Mouse (Mus musculus) CH12.LX (cell line): ENCODE data around the gene Hagh. TPM values are rescaled to one million over a fixed set of nuclear protein-coding genes. Genes with fewer than 3 reads are reported as not detected.

Experiments
- DNase-seq: peaks from one replicate; pipeline ENCODE4 v3.0.0-alpha.2; 2013; ENCODE audit errors: extremely low read depth
- H3K27ac ChIP-seq: 2 replicates; pipeline ENCODE4 v1.5.1; 2012; ENCODE audit warnings: low read depth, mild to moderate bottlenecking, control low read depth, moderate library complexity; ENCODE audit not compliant: insufficient read depth
- H3K27me3 ChIP-seq: replicated peaks from 2 replicates; pipeline ENCODE3; 2012; ENCODE audit warnings: inconsistent platforms
- H3K36me3 ChIP-seq, 2 experiments: replicated peaks in 1 of 2; 2 replicates each; pipeline versions ENCODE3 to v1.6.1; 2012; ENCODE audit warnings: inconsistent platforms in 1 of 2, low read length in 1 of 2, mild to moderate bottlenecking in 1 of 2, mixed read lengths in 1 of 2, moderate library complexity in 1 of 2; ENCODE audit not compliant: control insufficient read depth in 1 of 2, insufficient read depth in 1 of 2
- H3K4me1 ChIP-seq, 2 experiments: 2 replicates each; pipeline ENCODE4 v1.6.1; 2012; ENCODE audit warnings: inconsistent platforms in 1 of 2, moderate library complexity in 1 of 2; ENCODE audit not compliant: insufficient read depth in 2 of 2, control insufficient read depth in 1 of 2
- H3K4me2 ChIP-seq: 2 replicates; pipeline ENCODE4 v1.6.1; 2012; ENCODE audit warnings: low read depth, mild to moderate bottlenecking, control low read depth; ENCODE audit not compliant: poor library complexity, insufficient read depth, severe bottlenecking
- H3K4me3 ChIP-seq, 3 experiments: fragments of 150-350 bp in 1 of 3; sonication (generic) in 1 of 3; replicated peaks in 1 of 3; 2 replicates each; pipeline versions ENCODE3 to v1.5.1; 2011 to 2012; ENCODE audit warnings: low read depth in 2 of 3, low read length in 2 of 3, mild to moderate bottlenecking in 2 of 3, moderate library complexity in 2 of 3, control low read depth in 1 of 3, improper control_type of control experiment in 1 of 3, inconsistent platforms in 1 of 3, mixed read lengths in 1 of 3; ENCODE audit not compliant: poor library complexity in 1 of 3
- H3K79me2 ChIP-seq: replicated peaks from 2 replicates; pipeline ENCODE4 v1.6.1; 2012; ENCODE audit warnings: mild to moderate bottlenecking, moderate library complexity; ENCODE audit not compliant: control insufficient read depth, poor library complexity, insufficient read depth, severe bottlenecking; ENCODE audit errors: extremely low read depth
- H3K9ac ChIP-seq: 2 replicates; pipeline ENCODE4 v1.6.1; 2012; ENCODE audit warnings: low read depth, mild to moderate bottlenecking, control low read depth, moderate library complexity; ENCODE audit not compliant: insufficient read depth
- H3K9me3 ChIP-seq: replicated peaks from 2 replicates; pipeline ENCODE3; 2012; ENCODE audit warnings: low read length, inconsistent platforms, mixed read lengths
- CHD2 ChIP-seq: IDR thresholded peaks from 2 replicates; pipeline ENCODE4 v1.6.1; 2011; ENCODE audit warnings: low read length, improper control_type of control experiment
- CTCF ChIP-seq, 2 experiments: IDR thresholded peaks in 1 of 2; conservative IDR thresholded peaks in 1 of 2; 2 replicates each; pipeline ENCODE4 v1.5.1; 2011 to 2012; ENCODE audit warnings: low read depth in 2 of 2, low read length in 2 of 2, improper control_type of control experiment in 1 of 2, inconsistent platforms in 1 of 2, mild to moderate bottlenecking in 1 of 2, moderate library complexity in 1 of 2
- ELF1 ChIP-seq: IDR thresholded peaks from 2 replicates; pipeline ENCODE4 v1.6.1; 2014; ENCODE audit warnings: low read depth, mild to moderate bottlenecking, inconsistent platforms, low read length, improper control_type of control experiment
- EP300 ChIP-seq: IDR thresholded peaks from 2 replicates; pipeline ENCODE4 v1.6.1; 2011; ENCODE audit warnings: low read length, improper control_type of control experiment
- ETS1 ChIP-seq: conservative IDR thresholded peaks from 2 replicates; pipeline ENCODE4 v1.6.1; 2012; ENCODE audit warnings: low read depth, mild to moderate bottlenecking, inconsistent platforms, low read length, improper control_type of control experiment, moderate library complexity
- HCFC1 ChIP-seq: IDR thresholded peaks from 2 replicates; pipeline ENCODE4 v1.6.1; 2012; ENCODE audit warnings: low read depth, mild to moderate bottlenecking, inconsistent platforms, low read length, improper control_type of control experiment
- JUN ChIP-seq: IDR thresholded peaks from 2 replicates; pipeline ENCODE4 v1.6.1; 2011; ENCODE audit warnings: low read depth, mild to moderate bottlenecking, low read length, improper control_type of control experiment, moderate library complexity; ENCODE audit not compliant: insufficient read depth
- KAT2A ChIP-seq: IDR thresholded peaks from 2 replicates; pipeline ENCODE4 v1.6.1; 2012; ENCODE audit warnings: low read length, improper control_type of control experiment, inconsistent platforms; ENCODE audit not compliant: insufficient replicate concordance
- MAFK ChIP-seq: IDR thresholded peaks from 2 replicates; pipeline ENCODE4 v1.6.1; 2011; ENCODE audit warnings: low read length, improper control_type of control experiment; ENCODE audit not compliant: insufficient replicate concordance
- MAZ ChIP-seq: IDR thresholded peaks from 2 replicates; pipeline ENCODE4 v1.6.1; 2012; ENCODE audit warnings: low read depth, mild to moderate bottlenecking, inconsistent platforms, low read length, improper control_type of control experiment, moderate library complexity
- MEF2A ChIP-seq: IDR thresholded peaks from 2 replicates; pipeline ENCODE4 v1.6.1; 2014; ENCODE audit warnings: low read depth, mild to moderate bottlenecking, inconsistent platforms, low read length, improper control_type of control experiment, borderline replicate concordance
- MYC ChIP-seq: IDR thresholded peaks from 2 replicates; pipeline ENCODE4 v1.6.1; 2011; ENCODE audit warnings: low read depth, mild to moderate bottlenecking, improper control_type of control experiment, low read length
- PAX5 ChIP-seq: IDR thresholded peaks from 2 replicates; pipeline ENCODE4 v1.6.1; 2012; ENCODE audit warnings: low read length, inconsistent platforms, mixed read lengths
- POLR2A ChIP-seq: IDR thresholded peaks from 2 replicates; pipeline ENCODE4 v1.6.1; 2011; ENCODE audit warnings: low read depth, mild to moderate bottlenecking, improper control_type of control experiment, low read length
- RAD21 ChIP-seq: IDR thresholded peaks from 2 replicates; pipeline ENCODE4 v1.6.1; 2011; ENCODE audit warnings: low read depth, mild to moderate bottlenecking, low read length, improper control_type of control experiment, moderate library complexity
- SIN3A ChIP-seq: IDR thresholded peaks from 2 replicates; pipeline ENCODE4 v1.6.1; 2012; ENCODE audit warnings: low read length, improper control_type of control experiment, inconsistent platforms
- SMC3 ChIP-seq: IDR thresholded peaks from 2 replicates; pipeline ENCODE4 v1.6.1; 2011; ENCODE audit warnings: low read depth, low read length, improper control_type of control experiment
- USF2 ChIP-seq: conservative IDR thresholded peaks from 2 replicates; pipeline ENCODE4 v1.6.1; 2011; ENCODE audit warnings: low read depth, low read length, improper control_type of control experiment
- ZKSCAN1 ChIP-seq: IDR thresholded peaks from 2 replicates; pipeline ENCODE4 v1.6.1; 2012; ENCODE audit warnings: low read depth, inconsistent platforms, low read length, improper control_type of control experiment, borderline replicate concordance
- ZMIZ1 ChIP-seq: IDR thresholded peaks from 2 replicates; pipeline ENCODE4 v1.6.1; 2012; ENCODE audit warnings: low read depth, mild to moderate bottlenecking, inconsistent platforms, low read length, improper control_type of control experiment
- ZNF384 ChIP-seq: IDR thresholded peaks from 2 replicates; pipeline ENCODE4 v1.6.1; 2012; ENCODE audit warnings: low read depth, low read length, improper control_type of control experiment, inconsistent platforms
- dilution Hi-C: fragments of 300-500 bp; cut with MboI; formaldehyde crosslinking; loops from 2 replicates; pipeline ENCODE4 v1.14.3; 2020; ENCODE audit warnings: low sequenced_read_pairs; ENCODE audit not compliant: extremely low pct_unique_long_range_greater_than_20kb, extremely low pct_ligation_motif_present
- in situ Hi-C: fragments of 300-500 bp; cut with MboI; formaldehyde crosslinking; loops from 3 replicates; pipeline ENCODE4 v1.14.3; 2019; ENCODE audit warnings: low sequenced_read_pairs, low pct_ligation_motif_present, low pct_unique_long_range_greater_than_20kb, mixed read lengths
- polyA plus RNA-seq: library from polyadenylated mRNA; unstranded; fragments of >175 nt; gene quantifications from 2 replicates; pipeline ENCODE4 v1.2.1, GENCODE M21; 2012; ENCODE audit warnings: low read depth; ENCODE audit not compliant: insufficient read length
- total RNA-seq, 2 experiments: library from RNA; depleted of rRNA; stranded (reverse); fragments of 300-350 nt in 1 of 2; fragments of >200 nt in 1 of 2; gene quantifications; 2 replicates each; pipeline ENCODE4 v1.2.3; 2012 to 2014

Gene Hagh
- total and polyA plus RNA-seq, 3 experiments, result 18.9 to 31.0 (median 27.3) TPM

- H3K79me2 ChIP-seq, result no peaks in the 10 kb centered on the region
- in situ Hi-C loops, result no loop called here
These were observed 40.5 kb upstream of the Hagh start for GRCm38 (mm10) chr17:24799476-24799875.

DNA sequence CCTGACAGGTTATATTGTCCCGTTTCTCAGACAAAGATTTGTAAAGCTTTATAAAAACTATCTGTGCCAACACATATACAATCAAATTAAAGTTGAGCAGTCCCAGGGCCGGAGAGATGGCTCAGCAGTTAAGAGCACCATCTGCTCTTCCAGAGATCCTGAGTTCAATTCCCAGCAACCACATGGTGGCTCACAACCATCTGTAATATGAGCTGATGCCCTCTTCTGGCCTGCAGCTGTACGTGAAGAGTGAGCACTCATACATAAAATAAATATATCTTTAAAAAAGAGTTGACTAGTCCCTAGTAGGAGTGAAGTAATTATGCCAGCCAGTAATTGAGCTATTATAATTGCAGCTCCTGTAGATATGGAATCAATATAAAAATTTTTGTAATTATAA, 39.4 kb upstream of the Hagh start:
- no peak for DNase-seq
- peaks cover 28% of the 10 kb centered on the region for H3K27me3 ChIP-seq
- no peaks in the 10 kb centered on the region for H3K79me2 ChIP-seq
- no peaks in the 10 kb centered on the region for H3K9me3 ChIP-seq
- peak in 1 of 2 experiments; percentile 48; a peak in 2 of 4 replicates for TF ChIP-seq CTCF (conservative IDR thresholded peaks at IDR 0.05 in 1 of 2, IDR thresholded peaks at IDR 0.05 in 1 of 2; ENCODE audit: low read depth in 2 of 2, low read length in 2 of 2)
- 0 out of 2 replicates have a peak, but pooled peaks have one; percentile 29 for TF ChIP-seq MYC
- TF ChIP-seq EP300, result no peak
- peak; percentile 12; the same call in 1 of the 2 replicates for TF ChIP-seq SMC3
- no peak overlapping the region for H3K4me3 ChIP-seq
- H3K9ac ChIP-seq, result no peak overlapping the region
- in situ Hi-C loops (no loop called here), dilution Hi-C loops (no loop called here)
- no peaks in the 10 kb centered on the region for H3K36me3 ChIP-seq
- no peak overlapping the region for H3K4me2 ChIP-seq
- peaks cover 4 to 10% of the 10 kb centered on the region in 2 experiments; a peak in 3 of 4 replicates for H3K4me1 ChIP-seq
- H3K27ac ChIP-seq, result no peak overlapping the region

More at GRCm38 (mm10) chr17:24799476-24799875, 40.5 kb upstream of the Hagh start:
- H3K4me1 ChIP-seq, result peaks cover 4 to 6% of the 10 kb centered on the region in 2 experiments; a peak in 3 of 4 replicates
- no peak overlapping the region for H3K9ac ChIP-seq
- H3K4me2 ChIP-seq, result no peak overlapping the region
- DNase-seq, result no peak
- H3K36me3 ChIP-seq, result no peaks in the 10 kb centered on the region
- H3K9me3 ChIP-seq, result no peaks in the 10 kb centered on the region
- TF ChIP-seq MYC (no peak), ZNF384 (no peak), ETS1 (no peak), MEF2A (no peak), ZMIZ1 (no peak), ELF1 (no peak), MAFK (no peak), RAD21 (no peak), JUN (no peak), CHD2 (no peak), MAZ (no peak), KAT2A (no peak), POLR2A (no peak), USF2 (no peak), ZKSCAN1 (no peak), SIN3A (no peak), HCFC1 (no peak), PAX5 (no peak)
- TF ChIP-seq, all 38 proteins: peak for 0
- Histone ChIP-seq H3K27me3 (peaks cover 18% of the 10 kb centered on the region), H3K4me3 (no peak overlapping the region), H3K27ac (no peak overlapping the region)
- dilution Hi-C loops, result no loop called here
